Mouse (Mus musculus): ENCODE measurements around the gene Zcchc7.

DNA sequence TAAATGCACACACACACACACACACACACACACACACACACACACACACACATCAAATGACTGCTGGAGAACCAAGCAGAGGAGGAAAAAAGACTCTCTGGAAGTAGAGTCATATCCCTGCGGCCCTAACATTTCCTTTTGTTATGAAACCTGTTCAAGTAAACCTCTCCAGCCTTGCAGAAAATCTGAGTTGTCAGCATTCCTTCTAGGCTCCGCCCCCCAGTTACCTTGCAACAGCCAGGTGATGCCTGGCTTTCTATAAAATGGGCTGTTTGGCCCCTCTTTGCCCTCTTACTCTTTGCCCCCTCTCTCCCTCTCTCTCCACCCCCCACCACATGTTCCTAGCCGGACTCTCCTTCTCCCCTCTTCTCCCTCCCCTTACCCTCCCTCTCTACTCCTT is 210.1 kb downstream of the Zcchc7 start:
- TF ChIP-seq CTCF (IDR thresholded peaks at IDR 0.05; ENCODE audit: extremely low read depth, insufficient read depth, low read length): no peak
- no peak for TF ChIP-seq POLR2A (IDR thresholded peaks at IDR 0.05; ENCODE audit: extremely low read depth, insufficient read depth, low read length)
